In genomic region chr13:111954520-111954884, GRCm38 (mm10) we compare ENCODE assay signal across 8 mouse cellular contexts.
DNase-seq lines count a peak whose midpoint lies in the region; ATAC-seq and TF ChIP-seq lines count a peak whose summit lies in the region.

No protein-coding gene starts in this region.

- H3K9me3 ChIP-seq in forebrain, embryonic 12.5 days, result no peaks in the 10 kb centered on the region
- no peaks in the 10 kb centered on the region for H3K9me3 ChIP-seq in forebrain, postnatal 0 days (ENCODE audit: low read length)
- no peaks in the 10 kb centered on the region for H3K9me3 ChIP-seq in embryonic facial prominence, embryonic 15.5 days (replicated peaks)
- H3K9me3 ChIP-seq in intestine, embryonic 15.5 days, result no peaks in the 10 kb centered on the region
- no peaks in the 10 kb centered on the region for H3K9me3 ChIP-seq in lung, postnatal 0 days (ENCODE audit: low read length)

- no peaks in the 10 kb centered on the region for H3K27me3 ChIP-seq in forebrain, embryonic 12.5 days
- H3K27me3 ChIP-seq in forebrain, postnatal 0 days (ENCODE audit: insufficient read depth, low read length), result no peaks in the 10 kb centered on the region
- H3K27me3 ChIP-seq in embryonic facial prominence, embryonic 15.5 days, result no peaks in the 10 kb centered on the region
- no peaks in the 10 kb centered on the region for H3K27me3 ChIP-seq in intestine, embryonic 15.5 days (replicated peaks)
- no peaks in the 10 kb centered on the region for H3K27me3 ChIP-seq in lung, postnatal 0 days (replicated peaks; ENCODE audit: insufficient read depth, low read length)

- H3K27ac ChIP-seq in forebrain, embryonic 12.5 days, result peak overlapping the region; percentile 14; the same call in 1 of the 2 replicates
- no peak overlapping the region for H3K27ac ChIP-seq in forebrain, postnatal 0 days (ENCODE audit: low read depth, low read length)
- 0 out of 2 replicates have a peak overlapping the region, but pooled peaks have one; percentile 17 for H3K27ac ChIP-seq in embryonic facial prominence, embryonic 15.5 days (replicated peaks)
- H3K27ac ChIP-seq in intestine, embryonic 15.5 days, result peak overlapping the region; percentile 34; the same call in 1 of the 2 replicates
- H3K27ac ChIP-seq in lung, postnatal 0 days (ENCODE audit: low read length), result no peak overlapping the region

- no peak overlapping the region for H3K9ac ChIP-seq in forebrain, embryonic 12.5 days
- no peak overlapping the region for H3K9ac ChIP-seq in forebrain, postnatal 0 days
- no peak overlapping the region for H3K9ac ChIP-seq in embryonic facial prominence, embryonic 15.5 days
- H3K9ac ChIP-seq in intestine, embryonic 15.5 days, result no peak overlapping the region
- no peak overlapping the region for H3K9ac ChIP-seq in lung, postnatal 0 days (replicated peaks; ENCODE audit: low read depth)

- 20% methylated on average over 6 of the region's 6 CpGs for WGBS in forebrain, embryonic 12.5 days
- 22% methylated on average over 6 of the region's 6 CpGs for WGBS in forebrain, postnatal 0 days
- 11% methylated on average over 6 of the region's 6 CpGs for WGBS in embryonic facial prominence, embryonic 15.5 days
- 18% methylated on average over 6 of the region's 6 CpGs for WGBS in intestine, embryonic 15.5 days
- 10% methylated on average over 6 of the region's 6 CpGs for WGBS in lung, postnatal 0 days

- no peak for ATAC-seq in forebrain, embryonic 12.5 days (ENCODE audit: low FRiP score)
- no peak for ATAC-seq in forebrain, postnatal 0 days
- ATAC-seq in embryonic facial prominence, embryonic 15.5 days (ENCODE audit: insufficient number of reproducible peaks, low FRiP score, low TSS enrichment, low read depth), result no peak
- ATAC-seq in intestine, embryonic 15.5 days, result peak; percentile 31; the same call in 1 of the 2 replicates
- peak; percentile 84 for ATAC-seq in lung, postnatal 0 days

- no peak for TF ChIP-seq CTCF in forebrain, postnatal 0 days (IDR thresholded peaks at IDR 0.05; ENCODE audit: low read depth)
- no peak for TF ChIP-seq CTCF in lung, postnatal 0 days (IDR thresholded peaks at IDR 0.05)

- peaks cover 11% of the 10 kb centered on the region; the same call in 1 of the 2 replicates for H3K4me1 ChIP-seq in forebrain, embryonic 12.5 days
- H3K4me1 ChIP-seq in forebrain, postnatal 0 days (ENCODE audit: insufficient read depth), result no peaks in the 10 kb centered on the region
- peaks cover 12% of the 10 kb centered on the region for H3K4me1 ChIP-seq in embryonic facial prominence, embryonic 15.5 days
- peaks cover 9% of the 10 kb centered on the region; the same call in 1 of the 2 replicates for H3K4me1 ChIP-seq in intestine, embryonic 15.5 days (replicated peaks)
- 0 out of 2 replicates have a peak, but pooled peaks cover 2% of the 10 kb centered on the region for H3K4me1 ChIP-seq in lung, postnatal 0 days (ENCODE audit: insufficient read depth, low read depth, low read length)

- no peak for DNase-seq in forebrain, postnatal 0 days
- DNase-seq in lung, postnatal 0 days (ENCODE audit: low spot score), result peak; percentile 37
- no peak for DNase-seq in right cerebral cortex, postnatal 4 days
- no peak for DNase-seq in cerebellum, postnatal 36 days
- no peak for DNase-seq in spleen, postnatal 14 days (ENCODE audit: low spot score in 2 of 2)

- TF ChIP-seq EP300 in lung, postnatal 0 days (IDR thresholded peaks at IDR 0.05), result no peak

- no peak overlapping the region for H3K4me3 ChIP-seq in forebrain, embryonic 12.5 days (replicated peaks)
- no peak overlapping the region for H3K4me3 ChIP-seq in forebrain, postnatal 0 days (ENCODE audit: low read depth, low read length)
- no peak overlapping the region for H3K4me3 ChIP-seq in embryonic facial prominence, embryonic 15.5 days (replicated peaks)
- H3K4me3 ChIP-seq in intestine, embryonic 15.5 days (replicated peaks), result no peak overlapping the region
- no peak overlapping the region for H3K4me3 ChIP-seq in lung, postnatal 0 days (ENCODE audit: low read depth, low read length)

- H3K4me2 ChIP-seq in forebrain, embryonic 12.5 days, result no peak overlapping the region
- no peak overlapping the region for H3K4me2 ChIP-seq in forebrain, postnatal 0 days (ENCODE audit: low read depth)
- H3K4me2 ChIP-seq in embryonic facial prominence, embryonic 15.5 days (replicated peaks), result no peak overlapping the region
- no peak overlapping the region for H3K4me2 ChIP-seq in intestine, embryonic 15.5 days (replicated peaks)
- no peak overlapping the region for H3K4me2 ChIP-seq in lung, postnatal 0 days (replicated peaks; ENCODE audit: low read depth, low read length)

- no peaks in the 10 kb centered on the region for H3K36me3 ChIP-seq in forebrain, embryonic 12.5 days (replicated peaks)
- no peaks in the 10 kb centered on the region for H3K36me3 ChIP-seq in forebrain, postnatal 0 days (ENCODE audit: insufficient read depth)
- no peaks in the 10 kb centered on the region for H3K36me3 ChIP-seq in embryonic facial prominence, embryonic 15.5 days
- no peaks in the 10 kb centered on the region for H3K36me3 ChIP-seq in intestine, embryonic 15.5 days
- no peaks in the 10 kb centered on the region for H3K36me3 ChIP-seq in lung, postnatal 0 days (ENCODE audit: insufficient read depth, low read length)

Comparison
In these comparisons a context has a peak if more than half of its experiments do, and no peak if none do; other contexts are left out.
1. H3K27ac ChIP-seq: peak in forebrain, embryonic 12.5 days (single experiment), embryonic facial prominence, embryonic 15.5 days (single experiment) and intestine, embryonic 15.5 days (single experiment); none in forebrain, postnatal 0 days (single experiment) and lung, postnatal 0 days (single experiment).
2. ATAC-seq: peak in intestine, embryonic 15.5 days (single experiment) and lung, postnatal 0 days (single experiment); none in forebrain, embryonic 12.5 days (single experiment), forebrain, postnatal 0 days (single experiment) and embryonic facial prominence, embryonic 15.5 days (single experiment).